Comparison of ENCODE assay signal across 8 mouse cellular contexts in the genomic region with DNA sequence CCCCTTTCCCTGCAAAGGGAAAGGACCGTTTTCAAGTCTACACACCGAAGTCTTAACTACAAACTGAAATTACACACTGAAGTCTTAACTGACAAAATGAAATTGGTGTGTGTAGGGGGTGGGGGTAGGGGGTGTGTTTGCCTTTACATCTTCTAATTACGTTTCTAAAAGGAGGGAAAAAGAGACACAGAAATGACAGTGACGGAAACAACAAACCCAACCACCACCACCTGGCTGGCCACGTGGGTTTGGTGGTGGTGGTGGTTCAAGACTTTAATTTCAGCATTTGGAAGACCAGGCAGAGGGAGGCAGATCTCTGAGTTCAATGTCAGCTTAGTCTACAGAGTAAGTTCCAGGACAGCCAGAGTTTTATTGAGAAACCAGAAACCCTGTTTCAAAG. TPM values are rescaled to one million over a fixed set of nuclear protein-coding genes. Genes with fewer than 3 reads are reported as not detected.
DNase-seq lines count a peak whose midpoint lies in the region; ATAC-seq and TF ChIP-seq lines count a peak whose summit lies in the region.

No protein-coding gene starts in this region.

- H3K36me3 ChIP-seq in heart, embryonic 15.5 days: peaks cover 13% of the 10 kb centered on the region; the same call in 1 of the 2 replicates
- no peaks in the 10 kb centered on the region for H3K36me3 ChIP-seq in hindbrain, embryonic 11.5 days (ENCODE audit: control insufficient read depth, insufficient read depth, low read length)
- peaks cover 20% of the 10 kb centered on the region for H3K36me3 ChIP-seq in midbrain, embryonic 10.5 days

- no peaks in the 10 kb centered on the region for H3K9me3 ChIP-seq in heart, embryonic 15.5 days (replicated peaks)
- no peaks in the 10 kb centered on the region for H3K9me3 ChIP-seq in hindbrain, embryonic 11.5 days (ENCODE audit: control insufficient read depth, low read length)
- H3K9me3 ChIP-seq in midbrain, embryonic 10.5 days (replicated peaks): no peaks in the 10 kb centered on the region

- ATAC-seq in heart, embryonic 15.5 days (replicated peaks; ENCODE audit: insufficient number of reproducible peaks, insufficient read depth, low FRiP score, low read depth): no peak
- peak; percentile 36; the same call in 1 of the 2 replicates for ATAC-seq in hindbrain, embryonic 11.5 days (ENCODE audit: low FRiP score)

- H3K9ac ChIP-seq in heart, embryonic 15.5 days: peak overlapping the region; percentile 77
- H3K9ac ChIP-seq in hindbrain, embryonic 11.5 days (ENCODE audit: low read depth, low read length): 0 out of 2 replicates have a peak overlapping the region, but pooled peaks have one; percentile 16

- peak overlapping the region; percentile 75 for H3K4me3 ChIP-seq in heart, embryonic 15.5 days
- H3K4me3 ChIP-seq in bone marrow, adult 2 months (replicated peaks; ENCODE audit: control insufficient read depth, low read depth, low read length): peak overlapping the region; percentile 82
- peak overlapping the region; percentile 92 for H3K4me3 ChIP-seq in hindbrain, embryonic 11.5 days (ENCODE audit: low read depth, low read length)
- H3K4me3 ChIP-seq in midbrain, embryonic 10.5 days: peak overlapping the region; percentile 95

- no peak for DNase-seq in heart, adult 8-10 months (ENCODE audit: low spot score)
- no peak for DNase-seq in hindbrain, embryonic 11.5 days (ENCODE audit: low spot score)
- DNase-seq in midbrain, embryonic 10.5 days (ENCODE audit: low spot score): no peak
- no peak for DNase-seq in adrenal gland, adult 18-20 months (ENCODE audit: low spot score in 2 of 2)
- DNase-seq in gastrocnemius, postnatal 14 days: no peak
- no peak for DNase-seq in adrenal gland, postnatal 4 days (ENCODE audit: low spot score in 2 of 2)

- TF ChIP-seq CTCF in bone marrow, adult 2 months (IDR thresholded peaks at IDR 0.05; ENCODE audit: control insufficient read depth, insufficient read depth, low read length): no peak

- 2% methylated on average over 5 of the region's 5 CpGs for WGBS in heart, embryonic 15.5 days
- WGBS in bone marrow, adult 2 months: 0% methylated on average over 5 of the region's 5 CpGs
- 5% methylated on average over 5 of the region's 5 CpGs for WGBS in hindbrain, embryonic 11.5 days
- WGBS in midbrain, embryonic 10.5 days: 1% methylated on average over 5 of the region's 5 CpGs

- peaks cover 12% of the 10 kb centered on the region for H3K4me1 ChIP-seq in heart, embryonic 15.5 days (replicated peaks)
- peaks cover 1% of the 10 kb centered on the region for H3K4me1 ChIP-seq in bone marrow, adult 2 months (ENCODE audit: control insufficient read depth, insufficient read depth, low read length)
- no peaks in the 10 kb centered on the region for H3K4me1 ChIP-seq in hindbrain, embryonic 11.5 days (replicated peaks; ENCODE audit: control insufficient read depth, insufficient read depth, low read length)
- H3K4me1 ChIP-seq in midbrain, embryonic 10.5 days: peaks cover 14% of the 10 kb centered on the region

- H3K4me2 ChIP-seq in heart, embryonic 15.5 days: peak overlapping the region; percentile 73
- H3K4me2 ChIP-seq in hindbrain, embryonic 11.5 days (replicated peaks; ENCODE audit: low read depth, low read length): peak overlapping the region; percentile 42

- no peak overlapping the region for H3K27ac ChIP-seq in heart, embryonic 15.5 days
- no peak overlapping the region for H3K27ac ChIP-seq in bone marrow, adult 2 months (ENCODE audit: control insufficient read depth, insufficient read depth, low read depth, low read length, poor library complexity)
- no peak overlapping the region for H3K27ac ChIP-seq in hindbrain, embryonic 11.5 days (ENCODE audit: low read depth, low read length)
- H3K27ac ChIP-seq in midbrain, embryonic 10.5 days (replicated peaks): peak overlapping the region; percentile 86

- TF ChIP-seq POLR2A in bone marrow, adult 2 months (IDR thresholded peaks at IDR 0.05; ENCODE audit: borderline replicate concordance, control insufficient read depth, low read depth, low read length): no peak

- no peaks in the 10 kb centered on the region for H3K27me3 ChIP-seq in heart, embryonic 15.5 days
- no peaks in the 10 kb centered on the region for H3K27me3 ChIP-seq in hindbrain, embryonic 11.5 days (ENCODE audit: control insufficient read depth, insufficient read depth, low read length)
- no peaks in the 10 kb centered on the region for H3K27me3 ChIP-seq in midbrain, embryonic 10.5 days (ENCODE audit: low read depth, poor library complexity, severe bottlenecking)

- intact Hi-C loops in gastrocnemius, postnatal 14 days (cut with DNase I; ENCODE audit: low total_unique reads): no loop called here

RNA-seq across cellular contexts. Expression of a gene that starts 0.4 kb away (rescaled TPM):
- polyA plus RNA-seq in heart, embryonic 15.5 days (2015; fragmentation: Nextera tagmentation; extraction: Ambion mirVana): 60.1 and 73.2 TPM in 2 replicates
- total RNA-seq in heart, adult 8-10 months (2022): 10 to 100 TPM; 34.5 to 38.8 (median 38.0) TPM
- 11.6 and 21.0 TPM in 2 replicates for polyA plus RNA-seq in bone marrow, adult 2 months (2011; ENCODE audit: insufficient read depth, insufficient read length, low replicate concordance, missing spikeins)
- 99.4 and 111 TPM in 2 replicates for polyA plus RNA-seq in hindbrain, embryonic 11.5 days (2014; fragmentation: Nextera tagmentation; extraction: Ambion mirVana)
- polyA plus RNA-seq in midbrain, embryonic 10.5 days (2016; fragmentation: Nextera tagmentation; extraction: Ambion mirVana): 72.8 and 79.9 TPM in 2 replicates
- 10 to 100 TPM; 43.2 to 50.0 TPM for total RNA-seq in adrenal gland, adult 18-20 months (2021)
- total RNA-seq in gastrocnemius, postnatal 14 days (2021): 10 to 100 TPM; 29.2 to 32.3 TPM
- total RNA-seq in adrenal gland, postnatal 4 days (2021): 10 to 100 TPM; 64.4 to 65.7 TPM
